Mouse (Mus musculus) neural tube, embryonic 15.5 days (tissue): ENCODE measurements around the gene Endog. TPM values are rescaled to one million over a fixed set of nuclear protein-coding genes. Genes with fewer than 3 reads are reported as not detected.
"Not testable (repeated sequence)": the region's sequence is repeated elsewhere in the genome, so short reads cannot be mapped to it uniquely, and the experiment has no call there.

Experiments
- ATAC-seq: fragments of 200-750 bp; cut with Nextera tagmentation; 2 replicates; pipeline ENCODE4 v1.8.0; 2017; ENCODE audit warnings: mild to moderate bottlenecking, moderate TSS enrichment, moderate library complexity; ENCODE audit not compliant: low FRiP score
- H3K27ac ChIP-seq: fragments of 300-500 bp; sonication (generic); replicated peaks from 2 replicates; pipeline ENCODE4 v1.5.1; 2015; ENCODE audit warnings: mild to moderate bottlenecking, inconsistent platforms
- H3K27me3 ChIP-seq: fragments of 300-500 bp; sonication (generic); replicated peaks from 2 replicates; pipeline ENCODE4 v1.6.1; 2015; ENCODE audit warnings: inconsistent platforms
- H3K36me3 ChIP-seq: fragments of 300-500 bp; sonication (generic); 2 replicates; pipeline ENCODE4 v1.6.1; 2015; ENCODE audit warnings: inconsistent platforms
- H3K4me1 ChIP-seq: fragments of 300-500 bp; sonication (generic); 2 replicates; pipeline ENCODE4 v1.6.1; 2015; ENCODE audit warnings: inconsistent platforms
- H3K4me2 ChIP-seq: fragments of 300-500 bp; sonication (generic); 2 replicates; pipeline ENCODE4 v1.6.1; 2015; ENCODE audit warnings: inconsistent platforms, mild to moderate bottlenecking, moderate library complexity
- H3K4me3 ChIP-seq: fragments of 300-500 bp; sonication (generic); replicated peaks from 2 replicates; pipeline ENCODE4 v1.5.1; 2015; ENCODE audit warnings: mild to moderate bottlenecking, inconsistent platforms
- H3K9ac ChIP-seq: fragments of 300-500 bp; sonication (generic); replicated peaks from 2 replicates; pipeline ENCODE4 v1.6.1; 2015; ENCODE audit warnings: mild to moderate bottlenecking, inconsistent platforms
- H3K9me3 ChIP-seq: fragments of 300-500 bp; sonication (generic); replicated peaks from 2 replicates; pipeline ENCODE4 v1.6.1; 2016; ENCODE audit warnings: inconsistent platforms
- WGBS: fragments of 180-500 bp; shearing (Covaris S2); methylation state at CpG from one replicate; pipeline ENCODE4 v1.1.7; 2015; ENCODE audit warnings: mixed read lengths; 5-methylcytosine and 5-hydroxymethylcytosine counted together
- polyA plus RNA-seq: library from polyadenylated mRNA; unstranded; fragments of >200 nt; fragmentation: Nextera tagmentation; extraction: Ambion mirVana; gene quantifications from 2 replicates; pipeline ENCODE4 v1.2.1, GENCODE M21; 2015

The Endog gene
- polyA plus RNA-seq, 1 experiment from 2014 or later, result 27.1 TPM

DNA sequence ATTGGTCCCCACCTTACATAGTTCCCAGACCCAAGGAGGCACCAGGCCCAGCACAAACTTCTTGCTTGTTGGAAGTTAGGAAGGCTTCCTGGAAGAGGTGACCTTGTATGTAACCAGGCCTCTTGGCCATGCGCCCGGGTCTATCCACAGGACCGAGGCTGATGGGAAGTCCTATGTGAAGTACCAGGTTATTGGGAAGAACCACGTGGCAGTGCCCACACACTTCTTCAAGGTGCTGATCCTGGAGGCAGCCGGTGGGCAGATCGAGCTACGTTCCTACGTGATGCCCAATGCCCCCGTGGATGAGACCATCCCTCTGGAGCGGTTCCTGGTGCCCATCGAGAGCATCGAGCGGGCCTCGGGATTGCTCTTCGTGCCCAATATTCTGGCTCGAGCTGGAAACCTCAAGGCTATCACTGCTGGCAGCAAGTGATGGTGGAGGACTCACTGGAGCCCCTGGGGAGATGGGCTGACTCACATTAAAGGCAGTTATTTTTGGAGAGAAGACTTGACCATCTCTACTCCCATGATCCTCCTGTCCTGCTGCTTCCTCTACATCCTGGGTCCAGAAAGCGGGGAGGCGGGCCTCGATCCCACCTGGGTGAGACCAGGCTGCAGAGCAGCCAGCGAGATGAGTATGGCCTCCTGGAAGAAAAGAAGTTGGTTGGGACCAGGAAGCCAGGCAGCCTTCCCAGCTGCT, 2.4 kb downstream of the Endog start:
- peaks cover 44% of the 10 kb centered on the region for H3K36me3 ChIP-seq
- H3K27me3 ChIP-seq, result no peaks in the 10 kb centered on the region
- no peak overlapping the region for H3K9ac ChIP-seq
- H3K4me2 ChIP-seq, result no peak overlapping the region
- ATAC-seq, result no peak
- no peak overlapping the region for H3K4me3 ChIP-seq
- no peaks in the 10 kb centered on the region for H3K9me3 ChIP-seq
- H3K4me1 ChIP-seq, result peaks cover 41% of the 10 kb centered on the region
- H3K27ac ChIP-seq, result no peak overlapping the region
- 97% methylated on average over 20 of the region's 20 CpGs for WGBS

DNA sequence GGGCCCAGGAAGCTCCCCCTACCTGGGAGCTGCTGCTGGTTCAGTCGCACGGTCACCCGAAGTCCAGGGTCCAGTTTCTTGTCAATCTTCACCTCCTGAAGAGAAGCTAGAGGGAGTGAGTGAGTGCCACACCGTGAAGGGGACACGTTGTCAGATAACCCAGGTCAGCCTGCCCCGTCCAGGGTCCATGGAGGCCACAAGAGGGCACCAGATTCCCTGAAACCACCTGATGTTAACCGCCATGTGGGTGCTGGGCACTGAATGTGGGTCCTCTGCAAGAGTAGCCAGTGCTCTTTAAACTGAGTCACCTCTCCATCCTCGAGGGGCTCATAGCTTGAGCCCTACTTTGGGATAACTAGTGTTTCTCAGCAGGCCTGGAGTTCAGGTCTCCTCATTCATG, 4.6 kb downstream of the Endog start:
- Histone ChIP-seq H3K9ac (no peak overlapping the region), H3K4me3 (no peak overlapping the region), H3K4me1 (peaks cover 41% of the 10 kb centered on the region), H3K36me3 (peaks cover 44% of the 10 kb centered on the region), H3K9me3 (no peaks in the 10 kb centered on the region), H3K27ac (no peak overlapping the region), H3K4me2 (no peak overlapping the region), H3K27me3 (no peaks in the 10 kb centered on the region)
- 94% methylated on average over 8 of the region's 8 CpGs for WGBS
- no peak for ATAC-seq

DNA sequence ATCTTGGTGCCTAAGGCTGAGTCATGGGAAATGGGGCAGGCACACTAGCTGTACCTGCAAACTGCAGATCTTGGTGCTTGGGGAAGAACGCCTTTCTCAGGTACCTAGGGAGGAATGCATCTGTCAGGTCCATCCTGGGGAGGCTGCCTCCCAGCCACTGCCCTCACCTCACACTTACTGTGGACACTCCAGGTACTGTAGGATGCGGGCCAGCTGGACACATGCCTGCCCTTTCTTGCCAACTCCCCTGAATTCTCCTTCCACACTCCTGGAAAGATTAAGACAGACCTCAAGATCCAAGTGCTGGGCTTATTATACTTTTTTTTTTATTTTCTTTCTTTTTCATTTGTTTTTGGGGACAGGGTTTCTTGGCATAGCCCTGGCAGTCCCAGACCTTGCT, 5.3 kb downstream of the Endog start:
- Histone ChIP-seq H3K4me3 (no peak overlapping the region), H3K27me3 (no peaks in the 10 kb centered on the region)
- no peak for ATAC-seq

DNA sequence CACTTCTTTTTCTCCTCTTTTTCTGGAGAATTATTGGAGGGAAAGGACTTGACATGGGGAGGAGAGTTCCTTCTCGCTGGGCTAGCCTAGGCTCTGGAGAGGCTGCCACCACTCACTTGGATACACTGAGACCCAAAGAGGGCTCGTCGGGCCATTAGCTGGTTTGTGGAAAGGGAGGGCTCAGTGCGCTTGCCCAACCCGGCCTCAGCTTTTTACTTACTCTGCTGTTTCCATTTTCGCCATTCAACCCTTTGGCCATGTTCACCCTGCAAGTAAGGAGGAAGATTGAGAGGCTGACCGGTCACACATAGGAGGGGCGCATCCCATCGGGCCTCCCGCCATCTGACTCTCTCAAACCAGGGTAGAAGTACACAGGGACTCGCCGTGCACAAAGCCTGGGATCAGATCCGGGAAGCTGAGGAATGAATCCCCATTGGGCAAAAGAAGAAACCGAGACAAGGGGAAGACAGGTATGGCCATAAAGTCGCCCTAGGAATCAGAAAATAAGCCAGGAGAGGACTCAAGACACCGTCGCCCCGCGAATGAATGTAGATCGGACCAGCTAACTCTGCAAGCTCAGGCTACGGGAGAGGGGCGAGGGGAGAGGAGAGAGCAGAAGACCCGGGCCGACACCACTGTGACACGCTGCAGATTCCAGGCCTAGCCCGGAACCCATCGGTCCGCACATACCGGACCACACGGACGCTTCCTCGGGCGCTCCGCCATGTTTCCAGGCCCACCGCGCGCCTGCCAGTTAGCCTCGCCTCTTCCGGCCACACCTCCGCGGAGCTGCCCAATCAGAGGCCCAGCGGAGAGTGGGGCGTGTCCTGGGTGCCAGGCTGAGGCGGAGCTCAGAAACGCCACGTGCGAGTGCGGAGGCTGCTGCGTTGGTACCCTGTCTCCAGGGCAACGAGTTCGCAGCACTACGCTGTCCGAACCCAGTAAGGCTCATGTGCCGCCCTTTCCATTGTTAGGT, 6.7 kb downstream of the Endog start, which contains the start of gene Spout1:
Gene Spout1, minus strand, starts transcription at position 760 of the 976 bp plus-strand sequence.
- Histone ChIP-seq H3K27ac (peak within 1 kb of the TSS; percentile 78), H3K4me3 (peak within 1 kb of the TSS; percentile 70), H3K4me2 (peak within 1 kb of the TSS; percentile 92), H3K9ac (peak within 1 kb of the TSS; percentile 75), H3K36me3 (peaks cover 38% of the 10 kb centered on the region), H3K4me1 (peaks cover 25% of the 10 kb centered on the region), H3K27me3 (no peaks in the 10 kb centered on the region), H3K9me3 (no peaks in the 10 kb centered on the region)
- peak; percentile 99 for ATAC-seq
- 3% methylated on average over 53 of the region's 54 CpGs for WGBS

More for the DNA sequence above, 5.3 kb downstream of the Endog start:
- Histone ChIP-seq H3K4me1 (peaks cover 37% of the 10 kb centered on the region), H3K27ac (no peak overlapping the region), H3K9me3 (no peaks in the 10 kb centered on the region), H3K36me3 (peaks cover 44% of the 10 kb centered on the region), H3K4me2 (no peak overlapping the region), H3K9ac (no peak overlapping the region)
- 100% methylated on average over 2 of the region's 2 CpGs for WGBS

DNA sequence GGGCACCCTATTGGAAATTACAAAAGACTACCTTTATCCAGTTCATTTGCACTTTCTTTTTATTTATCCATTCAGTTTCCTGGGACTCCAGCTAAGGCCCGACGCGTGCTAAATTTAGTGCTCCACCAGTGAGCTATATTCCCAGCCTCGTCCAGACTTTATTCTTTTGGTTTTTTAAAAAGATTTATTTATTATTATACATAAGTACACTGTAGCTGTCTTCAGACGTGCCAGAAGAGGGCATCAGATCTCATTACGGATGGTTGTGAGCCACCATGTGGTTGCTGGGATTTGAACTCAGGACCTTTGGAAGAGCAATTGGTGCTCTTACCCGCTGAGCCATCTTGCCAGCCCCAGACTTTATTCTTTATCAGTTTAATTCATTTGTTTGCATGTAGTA, 7.4 kb downstream of the Endog start:
- H3K36me3 ChIP-seq, result peaks cover 31% of the 10 kb centered on the region
- H3K4me3 ChIP-seq, result peak overlapping the region; percentile 70
- H3K27ac ChIP-seq, H3K9ac ChIP-seq, H3K9me3 ChIP-seq, H3K27me3 ChIP-seq: not testable (repeated sequence)
- H3K4me1 ChIP-seq, result peaks cover 19% of the 10 kb centered on the region
- peak overlapping the region; percentile 92 for H3K4me2 ChIP-seq
- WGBS, result 34% methylated on average over 7 of the region's 7 CpGs
- ATAC-seq, result peak; percentile 40; the same call in 1 of the 2 replicates

DNA sequence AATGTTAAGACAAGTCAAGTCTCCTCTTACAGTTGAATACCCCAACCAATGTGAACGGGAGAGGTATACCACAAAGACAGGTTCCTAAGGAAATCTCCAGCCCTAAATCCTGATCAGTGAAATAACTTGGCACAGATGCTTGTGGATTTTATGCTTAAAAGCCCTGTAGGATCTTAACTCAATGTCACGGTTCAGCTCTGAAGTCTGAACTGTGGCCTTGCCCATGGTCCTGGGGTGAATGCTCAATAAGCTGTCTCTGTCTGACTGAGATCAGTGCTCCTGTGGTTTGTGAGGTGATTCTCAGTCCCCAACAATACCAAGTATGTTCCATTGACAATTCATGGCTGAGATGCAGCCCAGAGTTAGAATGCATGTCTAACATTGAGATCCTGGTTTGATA, 11.1 kb downstream of the Endog start:
- Histone ChIP-seq H3K9me3 (no peaks in the 10 kb centered on the region), H3K27me3 (no peaks in the 10 kb centered on the region), H3K27ac (no peak overlapping the region), H3K9ac (no peak overlapping the region), H3K4me2 (no peak overlapping the region), H3K36me3 (no peaks in the 10 kb centered on the region), H3K4me1 (peaks cover 7% of the 10 kb centered on the region), H3K4me3 (no peak overlapping the region)
- ATAC-seq, result no peak
- WGBS, result 83% methylated on average over 2 of the region's 2 CpGs

DNA sequence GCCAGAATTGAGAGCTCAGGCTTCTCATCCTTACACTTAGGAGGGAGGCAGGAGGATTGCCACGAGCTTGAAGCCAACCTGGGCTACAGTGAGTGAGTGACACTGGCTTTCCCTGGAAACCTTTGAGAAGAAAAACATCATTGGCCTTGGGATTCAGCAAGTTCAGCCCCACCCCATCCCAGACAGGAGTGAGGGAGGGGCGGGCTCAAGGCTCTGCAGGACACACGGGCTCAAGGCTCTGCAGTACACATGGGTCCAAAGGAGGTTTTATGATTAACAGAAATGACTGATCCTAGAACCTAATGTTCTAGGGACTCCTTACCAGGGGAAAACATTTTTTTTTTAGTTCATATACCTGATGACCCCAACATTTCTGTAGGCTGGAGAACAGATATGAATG, 12.4 kb downstream of the Endog start:
- Histone ChIP-seq H3K27me3 (no peaks in the 10 kb centered on the region), H3K9me3 (no peaks in the 10 kb centered on the region), H3K9ac (no peak overlapping the region), H3K27ac (no peak overlapping the region), H3K4me1 (no peaks in the 10 kb centered on the region; the same call in 1 of the 2 replicates), H3K4me2 (no peak overlapping the region), H3K36me3 (peaks cover 5% of the 10 kb centered on the region; the same call in 1 of the 2 replicates), H3K4me3 (no peak overlapping the region)
- ATAC-seq, result no peak
- WGBS, result 73% methylated on average over 3 of the region's 3 CpGs

DNA sequence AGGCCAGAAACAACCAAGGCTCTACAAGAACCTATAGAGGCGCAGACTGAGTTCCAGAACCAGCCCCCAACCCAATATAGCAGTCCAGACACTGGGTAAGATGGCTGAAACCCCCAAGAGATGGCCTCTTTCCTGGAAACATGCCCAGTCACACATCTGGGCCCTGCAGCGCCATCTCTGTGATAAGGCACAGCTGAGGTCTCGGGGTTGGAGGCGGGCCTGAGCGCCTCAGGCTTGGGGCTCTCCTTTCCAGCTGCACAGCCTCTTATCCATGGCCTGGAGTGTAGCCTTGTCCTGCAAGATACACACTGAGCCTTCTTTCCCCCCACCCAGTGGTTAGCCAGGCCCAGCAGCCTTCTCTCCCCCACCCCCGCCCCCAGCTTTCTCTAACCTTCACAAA, 14.0 kb downstream of the Endog start:
- 90% methylated on average over 6 of the region's 6 CpGs for whole genome bisulfite sequencing
- Histone ChIP-seq H3K36me3 (peaks cover 11% of the 10 kb centered on the region), H3K27ac (no peak overlapping the region), H3K9ac (no peak overlapping the region), H3K27me3 (no peaks in the 10 kb centered on the region), H3K9me3 (no peaks in the 10 kb centered on the region), H3K4me2 (no peak overlapping the region), H3K4me3 (no peak overlapping the region), H3K4me1 (no peaks in the 10 kb centered on the region)
- no peak for ATAC-seq

DNA sequence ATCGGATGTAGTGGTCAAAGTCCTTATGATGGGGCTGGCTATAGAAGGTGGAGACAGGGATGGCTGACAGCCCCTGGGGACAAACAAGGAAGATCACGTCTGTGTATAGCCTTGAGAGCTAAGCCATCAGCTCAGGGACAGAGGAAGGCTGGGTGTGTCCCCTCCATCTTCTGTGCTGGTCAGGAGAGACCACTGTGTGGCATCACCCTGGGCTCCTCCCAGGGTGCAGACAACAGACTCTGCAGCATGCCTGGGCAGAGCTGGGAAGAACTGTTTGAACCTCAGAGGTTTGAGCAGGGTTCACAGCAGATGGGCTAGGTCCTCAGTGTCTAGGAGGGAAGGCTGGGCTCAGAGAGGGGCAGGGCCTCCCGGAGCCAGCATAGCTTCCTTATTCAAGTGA, 14.4 kb downstream of the Endog start:
- no peak overlapping the region for H3K4me3 ChIP-seq
- H3K4me1 ChIP-seq, result no peaks in the 10 kb centered on the region
- H3K36me3 ChIP-seq, result peaks cover 11% of the 10 kb centered on the region
- 77% methylated on average over 3 of the region's 3 CpGs for WGBS
- no peak for ATAC-seq
- no peaks in the 10 kb centered on the region for H3K9me3 ChIP-seq
- H3K27ac ChIP-seq, result no peak overlapping the region
- H3K27me3 ChIP-seq, result no peaks in the 10 kb centered on the region
- H3K4me2 ChIP-seq, result no peak overlapping the region
- H3K9ac ChIP-seq, result no peak overlapping the region

DNA sequence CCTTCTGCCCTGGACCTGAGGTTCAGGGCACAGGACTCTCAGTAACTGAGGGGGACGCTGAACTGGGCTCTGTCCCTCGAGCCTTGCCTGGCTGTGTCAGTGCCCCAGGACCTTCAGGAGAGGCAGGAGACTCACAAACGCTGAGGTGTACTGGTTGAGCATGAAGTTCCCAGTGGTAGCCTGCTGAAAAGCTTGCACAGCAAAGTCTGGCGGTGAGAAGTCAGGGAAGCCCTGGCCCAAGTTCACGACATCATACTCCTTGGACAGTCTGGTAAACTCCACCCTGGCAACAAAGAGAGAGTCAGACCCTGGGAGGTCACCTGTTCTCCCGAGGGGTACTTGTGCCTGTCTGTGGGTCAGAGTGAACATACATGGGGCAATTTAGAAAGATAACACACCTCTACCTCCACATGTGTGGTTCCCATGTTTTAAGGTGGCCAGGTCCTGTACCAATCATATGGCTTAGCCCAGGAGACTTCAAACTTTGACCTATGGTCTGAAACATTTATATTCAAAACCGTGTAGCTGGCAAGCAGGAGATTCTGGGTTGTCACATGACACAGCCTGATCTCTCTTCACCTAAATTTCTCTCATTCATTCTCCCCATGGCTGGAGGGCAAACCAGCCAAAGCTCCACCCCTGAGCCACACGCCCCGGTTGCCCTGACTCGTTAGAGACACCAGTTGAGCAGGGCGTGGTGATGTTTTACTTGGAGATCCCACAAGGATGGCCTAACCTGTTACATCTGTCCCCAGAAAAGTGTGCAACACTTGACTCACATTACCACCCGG, 20.7 kb downstream of the Endog start:
- no peaks in the 10 kb centered on the region for H3K27me3 ChIP-seq
- H3K27ac ChIP-seq, result no peak overlapping the region
- ATAC-seq, result no peak
- H3K36me3 ChIP-seq, result peaks cover 11% of the 10 kb centered on the region
- no peaks in the 10 kb centered on the region for H3K4me1 ChIP-seq
- H3K4me3 ChIP-seq, result no peak overlapping the region
- no peak overlapping the region for H3K4me2 ChIP-seq
- no peaks in the 10 kb centered on the region for H3K9me3 ChIP-seq
- no peak overlapping the region for H3K9ac ChIP-seq
- WGBS, result 93% methylated on average over 12 of the region's 12 CpGs

DNA sequence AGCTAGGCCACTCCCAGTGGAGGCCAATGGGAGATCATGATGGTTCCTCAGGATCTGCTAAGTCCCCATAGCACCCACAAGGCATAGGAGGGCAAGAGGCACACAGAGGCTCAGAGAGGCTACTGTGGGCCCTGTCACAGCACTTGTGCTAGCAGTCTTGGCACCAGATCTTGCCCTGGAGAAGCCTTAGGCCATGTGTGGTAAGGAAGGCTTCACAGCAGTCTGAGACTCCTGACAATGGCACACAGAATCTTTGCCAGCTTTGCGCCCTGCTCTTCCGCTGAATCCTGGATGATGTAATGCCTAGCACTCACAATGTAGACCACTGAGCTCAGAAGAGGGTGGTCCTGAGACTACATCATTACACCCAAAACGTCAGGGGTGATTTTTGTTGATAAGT, 23.4 kb downstream of the Endog start:
- Histone ChIP-seq H3K9me3 (no peaks in the 10 kb centered on the region), H3K36me3 (peaks cover 5% of the 10 kb centered on the region; the same call in 1 of the 2 replicates), H3K9ac (no peak overlapping the region), H3K4me3 (no peak overlapping the region), H3K4me1 (no peaks in the 10 kb centered on the region), H3K27me3 (no peaks in the 10 kb centered on the region), H3K27ac (no peak overlapping the region), H3K4me2 (no peak overlapping the region)
- WGBS, result 81% methylated on average over 3 of the region's 3 CpGs
- no peak for ATAC-seq
